Mouse (Mus musculus) intestine, embryonic 14.5 days (tissue): ENCODE measurements around the gene Golga7b. TPM values are rescaled to one million over a fixed set of nuclear protein-coding genes. Genes with fewer than 3 reads are reported as not detected.

ENCODE experiments used
- ATAC-seq: fragments of 200-750 bp; cut with Nextera tagmentation; replicated peaks from 2 replicates; pipeline ENCODE4 v1.8.0; 2017; ENCODE audit warnings: low read depth, moderate number of reproducible peaks, moderate TSS enrichment, moderate library complexity; ENCODE audit not compliant: low FRiP score, low TSS enrichment
- DNase-seq: peaks from one replicate; pipeline ENCODE4 v3.0.0-alpha.2; 2018; ENCODE audit warnings: low spot score
- H3K27ac ChIP-seq: fragments of 300-500 bp; sonication (generic); 2 replicates; pipeline ENCODE4 v1.5.1; 2014; ENCODE audit warnings: low read depth, mild to moderate bottlenecking, control low read depth
- H3K27me3 ChIP-seq: fragments of 300-500 bp; sonication (generic); replicated peaks from 2 replicates; pipeline ENCODE4 v1.6.1; 2014; ENCODE audit warnings: low read length, control low read depth; ENCODE audit not compliant: control insufficient read depth, insufficient read depth
- H3K36me3 ChIP-seq: fragments of 300-500 bp; sonication (generic); 2 replicates; pipeline ENCODE4 v1.6.1; 2014; ENCODE audit warnings: low read length, control low read depth; ENCODE audit not compliant: control insufficient read depth, insufficient read depth
- H3K4me1 ChIP-seq: fragments of 300-500 bp; sonication (generic); replicated peaks from 2 replicates; pipeline ENCODE4 v1.6.1; 2014; ENCODE audit warnings: low read length, control low read depth, mixed read lengths; ENCODE audit not compliant: control insufficient read depth, insufficient read depth
- H3K4me2 ChIP-seq: fragments of 300-500 bp; sonication (generic); 2 replicates; pipeline ENCODE4 v1.6.1; 2014; ENCODE audit warnings: low read length
- H3K4me3 ChIP-seq: fragments of 300-500 bp; sonication (generic); 2 replicates; pipeline ENCODE4 v1.5.1; 2014; ENCODE audit warnings: low read depth, low read length, control low read depth, mixed read lengths
- H3K9ac ChIP-seq: fragments of 300-500 bp; sonication (generic); 2 replicates; pipeline ENCODE4 v1.6.1; 2014; ENCODE audit warnings: mild to moderate bottlenecking, low read length
- H3K9me3 ChIP-seq: fragments of 300-500 bp; sonication (generic); 2 replicates; pipeline ENCODE4 v1.6.1; 2016; ENCODE audit warnings: low read length, control low read depth; ENCODE audit not compliant: control insufficient read depth
- WGBS: fragments of 180-500 bp; shearing (Covaris S2); extraction: QIAGEN DNeasy Blood & Tissue Kit; methylation state at CpG from one replicate; pipeline ENCODE4 v1.1.7; 2014; 5-methylcytosine and 5-hydroxymethylcytosine counted together
- polyA plus RNA-seq: library from polyadenylated mRNA; unstranded; fragments of >200 nt; fragmentation: Nextera tagmentation; extraction: Ambion mirVana; gene quantifications from 2 replicates; pipeline ENCODE4 v1.2.1, GENCODE M21; 2014

The Golga7b gene
- polyA plus RNA-seq, 1 experiment from 2014 or later: 1.2 TPM

DNA sequence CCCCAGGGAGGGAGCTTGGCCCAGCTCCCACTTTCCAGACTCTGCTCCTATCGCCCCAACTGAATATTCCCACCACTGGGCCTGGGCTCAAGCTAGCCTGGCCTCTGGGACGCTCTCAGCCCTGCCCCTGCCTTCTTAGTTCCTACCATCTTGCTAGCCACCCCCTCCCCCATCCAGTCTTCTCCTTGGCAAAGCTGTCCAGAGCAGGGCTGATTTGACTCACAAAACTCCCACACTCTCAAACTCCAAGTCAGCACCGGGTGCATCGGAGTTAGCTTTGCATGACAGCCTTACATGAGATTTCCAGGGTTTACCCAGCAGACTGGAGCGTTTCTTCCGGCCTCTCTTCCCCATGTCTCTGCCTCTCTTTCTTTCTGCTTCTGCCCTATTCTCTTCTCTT, 45.8 kb downstream of the Golga7b start:
- Histone ChIP-seq H3K4me2 (no peak overlapping the region), H3K36me3 (no peaks in the 10 kb centered on the region), H3K9ac (no peak overlapping the region), H3K4me1 (no peaks in the 10 kb centered on the region), H3K27ac (no peak overlapping the region), H3K27me3 (no peaks in the 10 kb centered on the region), H3K9me3 (no peaks in the 10 kb centered on the region), H3K4me3 (no peak overlapping the region)
- ATAC-seq (no peak), DNase-seq (no peak)
- WGBS: 75% methylated on average over 6 of the region's 6 CpGs

DNA sequence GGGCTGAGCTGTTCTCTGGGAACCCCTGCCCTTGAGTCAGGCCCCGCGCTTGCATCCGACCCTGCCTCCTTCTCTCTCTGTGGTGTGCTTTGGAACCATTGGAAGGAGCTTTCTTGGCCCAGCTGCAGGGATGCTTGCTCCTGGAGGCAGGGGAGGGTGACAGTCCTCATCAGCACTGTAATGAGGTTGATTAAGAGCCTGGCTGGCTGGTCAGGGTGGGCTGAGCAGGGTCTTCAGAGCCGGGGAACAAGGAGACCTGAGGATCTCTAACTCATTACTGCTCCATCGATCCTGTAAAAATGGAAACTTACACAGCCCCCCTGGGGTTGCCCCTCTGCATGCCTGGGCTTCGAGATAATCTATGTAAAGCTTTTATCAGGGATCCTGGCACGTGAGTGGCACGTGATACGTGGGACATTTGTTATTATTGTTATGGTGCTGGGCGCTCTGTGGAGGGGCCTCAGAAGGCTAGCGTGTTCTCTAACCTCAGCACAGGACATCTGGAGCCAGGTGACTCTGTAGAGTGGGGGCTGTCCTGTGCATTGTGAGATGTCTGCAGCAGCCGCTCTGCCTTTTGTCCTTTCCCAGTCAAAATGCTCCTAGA, 55.9 kb downstream of the Golga7b start:
- Histone ChIP-seq H3K4me1 (0 out of 2 replicates have a peak, but pooled peaks cover 7% of the 10 kb centered on the region), H3K4me2 (no peak overlapping the region), H3K9ac (no peak overlapping the region), H3K9me3 (no peaks in the 10 kb centered on the region), H3K27me3 (no peaks in the 10 kb centered on the region), H3K4me3 (no peak overlapping the region), H3K27ac (no peak overlapping the region), H3K36me3 (no peaks in the 10 kb centered on the region)
- ATAC-seq (no peak), DNase-seq (no peak)
- WGBS: 70% methylated on average over 12 of the region's 12 CpGs

- Histone ChIP-seq H3K9ac (no peak overlapping the region), H3K27ac (no peak overlapping the region), H3K27me3 (no peaks in the 10 kb centered on the region), H3K36me3 (no peaks in the 10 kb centered on the region), H3K4me3 (no peak overlapping the region), H3K9me3 (no peaks in the 10 kb centered on the region), H3K4me2 (no peak overlapping the region), H3K4me1 (0 out of 2 replicates have a peak, but pooled peaks cover 7% of the 10 kb centered on the region)
- no peak for ATAC-seq
- no peak for DNase-seq
- 83% methylated on average over 13 of the region's 13 CpGs for WGBS
These were observed 57.1 kb downstream of the Golga7b start for GRCm38 (mm10) chr19:42304506-42304905.

GRCm38 (mm10) chr19:42305746-42306145, 58.4 kb downstream of the Golga7b start:
- no peak overlapping the region for H3K27ac ChIP-seq
- DNase-seq (no peak), ATAC-seq (no peak)
- H3K9me3 ChIP-seq: no peaks in the 10 kb centered on the region
- no peak overlapping the region for H3K4me2 ChIP-seq
- WGBS: 63% methylated on average over 8 of the region's 8 CpGs
- H3K4me1 ChIP-seq: 0 out of 2 replicates have a peak, but pooled peaks cover 7% of the 10 kb centered on the region
- H3K4me3 ChIP-seq: no peak overlapping the region
- H3K36me3 ChIP-seq: no peaks in the 10 kb centered on the region
- no peak overlapping the region for H3K9ac ChIP-seq
- H3K27me3 ChIP-seq: no peaks in the 10 kb centered on the region

- DNase-seq (no peak), ATAC-seq (no peak)
- Histone ChIP-seq H3K36me3 (no peaks in the 10 kb centered on the region), H3K9me3 (no peaks in the 10 kb centered on the region), H3K9ac (no peak overlapping the region), H3K27ac (no peak overlapping the region), H3K4me2 (no peak overlapping the region), H3K4me1 (0 out of 2 replicates have a peak, but pooled peaks cover 7% of the 10 kb centered on the region), H3K4me3 (no peak overlapping the region), H3K27me3 (no peaks in the 10 kb centered on the region)
- 38% methylated on average over 7 of the region's 7 CpGs for WGBS
These were observed 58.8 kb downstream of the Golga7b start for GRCm38 (mm10) chr19:42306202-42306601.

GRCm38 (mm10) chr19:42307019-42307418, 59.6 kb downstream of the Golga7b start:
- no peak overlapping the region for H3K27ac ChIP-seq
- no peaks in the 10 kb centered on the region for H3K27me3 ChIP-seq
- WGBS: 6% methylated on average over 8 of the region's 8 CpGs
- no peak overlapping the region for H3K9ac ChIP-seq
- no peak overlapping the region for H3K4me2 ChIP-seq
- no peak overlapping the region for H3K4me3 ChIP-seq
- H3K4me1 ChIP-seq: 0 out of 2 replicates have a peak, but pooled peaks cover 7% of the 10 kb centered on the region
- ATAC-seq (0 out of 2 replicates have a peak, but pooled peaks have one; percentile 53), DNase-seq (no peak)
- H3K36me3 ChIP-seq: no peaks in the 10 kb centered on the region
- no peaks in the 10 kb centered on the region for H3K9me3 ChIP-seq

DNA sequence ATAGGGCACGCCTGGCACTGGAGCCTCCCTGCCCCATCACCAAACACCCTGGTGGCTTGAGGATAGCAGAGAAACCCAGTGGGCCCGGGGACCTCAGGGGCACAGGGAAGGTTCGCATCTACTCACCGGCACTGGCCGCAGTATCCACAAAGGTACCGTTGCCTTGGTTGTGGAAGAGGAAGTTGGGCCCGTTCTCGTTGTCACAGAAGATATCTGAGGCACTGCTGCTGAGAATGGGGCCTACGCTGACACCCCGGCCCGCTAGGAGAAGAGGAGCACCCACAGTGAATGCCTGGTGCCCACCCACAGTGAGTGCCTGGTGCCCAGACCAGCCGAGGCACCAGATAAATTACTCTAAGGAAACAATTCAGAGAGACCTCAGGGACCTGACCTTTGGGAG, 61.6 kb downstream of the Golga7b start:
- H3K4me1 ChIP-seq: 0 out of 2 replicates have a peak, but pooled peaks cover 7% of the 10 kb centered on the region
- H3K27ac ChIP-seq: no peak overlapping the region
- H3K4me3 ChIP-seq: no peak overlapping the region
- DNase-seq (no peak), ATAC-seq (no peak)
- no peaks in the 10 kb centered on the region for H3K36me3 ChIP-seq
- H3K4me2 ChIP-seq: no peak overlapping the region
- 78% methylated on average over 12 of the region's 12 CpGs for WGBS
- H3K27me3 ChIP-seq: no peaks in the 10 kb centered on the region
- H3K9me3 ChIP-seq: no peaks in the 10 kb centered on the region
- no peak overlapping the region for H3K9ac ChIP-seq

DNA sequence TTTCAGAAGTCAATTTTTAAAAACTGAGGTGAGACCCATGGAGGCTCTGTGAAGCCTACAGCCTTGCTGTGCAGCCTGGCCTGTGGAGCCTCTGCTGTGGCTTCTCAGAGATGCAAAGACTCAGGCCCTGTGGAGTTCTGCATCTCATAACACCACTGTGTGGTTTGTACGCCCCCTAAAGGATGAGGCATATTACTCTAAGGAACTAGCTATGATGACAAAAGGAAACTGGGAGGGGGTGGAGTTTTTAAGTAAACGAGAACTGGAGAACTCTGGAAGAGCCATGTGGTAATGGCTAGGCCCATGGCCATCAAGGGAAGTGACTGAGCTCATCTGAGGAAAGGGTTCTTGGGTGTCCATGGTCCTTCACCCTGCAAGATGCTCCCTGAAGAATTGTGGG, 64.0 kb downstream of the Golga7b start:
- Histone ChIP-seq H3K9me3 (no peaks in the 10 kb centered on the region), H3K4me2 (no peak overlapping the region), H3K9ac (no peak overlapping the region), H3K27me3 (no peaks in the 10 kb centered on the region), H3K36me3 (no peaks in the 10 kb centered on the region), H3K4me3 (no peak overlapping the region), H3K27ac (no peak overlapping the region), H3K4me1 (0 out of 2 replicates have a peak, but pooled peaks cover 7% of the 10 kb centered on the region)
- no peak for DNase-seq
- 34% methylated on average over 2 of the region's 2 CpGs for WGBS
- ATAC-seq: no peak

- WGBS: 65% methylated on average over 3 of the region's 3 CpGs
- DNase-seq (no peak), ATAC-seq (no peak)
- Histone ChIP-seq H3K27me3 (no peaks in the 10 kb centered on the region), H3K9ac (no peak overlapping the region), H3K27ac (no peak overlapping the region), H3K36me3 (no peaks in the 10 kb centered on the region), H3K4me1 (no peaks in the 10 kb centered on the region), H3K9me3 (no peaks in the 10 kb centered on the region), H3K4me2 (no peak overlapping the region), H3K4me3 (no peak overlapping the region)
These were observed 64.8 kb downstream of the Golga7b start for GRCm38 (mm10) chr19:42312191-42312590.
